Mouse (Mus musculus) C2C12 (cell line): ENCODE data around the gene Cep295.

Experiments
- CEBPB ChIP-seq: IDR thresholded peaks from one replicate; pipeline ENCODE4 v1.6.1; 2011; ENCODE audit warnings: low read depth, mild to moderate bottlenecking, control low read depth, moderate library complexity
- CTCF ChIP-seq: IDR thresholded peaks from one replicate; pipeline ENCODE4 v1.5.1; 2011; ENCODE audit not compliant: control insufficient read depth, insufficient read depth, insufficient read length
- FOSL1 ChIP-seq: IDR thresholded peaks from one replicate; pipeline ENCODE4 v1.8.0; 2011; ENCODE audit warnings: mild to moderate bottlenecking, low read length; ENCODE audit not compliant: poor library complexity, insufficient read depth, severe bottlenecking
- MYOG ChIP-seq: IDR thresholded peaks from one replicate; pipeline ENCODE4 v1.6.1; 2011; ENCODE audit not compliant: control insufficient read depth, insufficient read length; ENCODE audit errors: extremely low read depth

DNA sequence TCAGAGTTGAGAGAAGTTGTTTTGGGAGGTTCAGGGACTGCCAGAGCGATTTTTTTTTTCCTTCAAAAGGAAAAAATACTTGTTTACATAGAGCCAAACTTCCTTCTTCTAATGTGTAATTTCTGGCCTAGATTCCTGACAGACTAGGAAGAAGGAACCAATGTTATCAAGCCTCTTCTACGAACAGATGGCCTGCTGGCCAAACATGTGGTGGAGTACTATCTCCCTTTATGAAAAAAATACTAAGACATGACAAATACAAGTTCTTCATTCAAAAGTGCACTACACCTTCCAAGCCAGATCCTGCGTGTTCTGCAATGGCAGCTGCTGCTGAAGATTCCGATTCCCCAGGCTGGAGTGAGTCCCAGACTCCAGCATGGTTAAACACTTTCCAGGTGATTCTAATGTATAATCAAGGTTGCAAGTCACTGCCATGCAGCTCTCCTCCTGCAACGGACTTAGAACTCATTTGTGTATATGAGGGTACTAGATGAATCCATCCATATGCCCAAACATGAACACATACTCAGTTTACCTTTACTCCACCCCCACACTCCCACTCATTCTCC is 29.6 kb upstream of the Cep295 start:
- TF ChIP-seq CTCF: no peak
- no peak for TF ChIP-seq FOSL1
- no peak for TF ChIP-seq CEBPB
- no peak for TF ChIP-seq MYOG
